Mouse (Mus musculus) embryonic facial prominence, embryonic 13.5 days (tissue): Measurements from ENCODE around the gene Aifm2. TPM values are rescaled to one million over a fixed set of nuclear protein-coding genes. Genes with fewer than 3 reads are reported as not detected.

Source experiments
- ATAC-seq: fragments of 200-750 bp; cut with Nextera tagmentation; 2 replicates; pipeline ENCODE4 v1.8.0; 2017; ENCODE audit warnings: low read depth; ENCODE audit not compliant: insufficient number of reproducible peaks, insufficient read depth, low FRiP score, low TSS enrichment
- H3K27ac ChIP-seq: fragments of 300-500 bp; sonication (generic); 2 replicates; pipeline ENCODE4 v1.5.1; 2015; ENCODE audit warnings: moderate library complexity, mild to moderate bottlenecking, inconsistent platforms
- H3K27me3 ChIP-seq: fragments of 300-500 bp; sonication (generic); 2 replicates; pipeline ENCODE4 v1.6.1; 2015; ENCODE audit warnings: mild to moderate bottlenecking, inconsistent platforms
- H3K36me3 ChIP-seq: fragments of 300-500 bp; sonication (generic); 2 replicates; pipeline ENCODE4 v1.6.1; 2015; ENCODE audit warnings: mild to moderate bottlenecking, inconsistent platforms
- H3K4me1 ChIP-seq: fragments of 300-500 bp; sonication (generic); 2 replicates; pipeline ENCODE4 v1.6.1; 2015; ENCODE audit warnings: inconsistent platforms
- H3K4me2 ChIP-seq: fragments of 300-500 bp; sonication (generic); 2 replicates; pipeline ENCODE4 v1.6.1; 2015; ENCODE audit warnings: moderate library complexity, mild to moderate bottlenecking, inconsistent platforms
- H3K4me3 ChIP-seq: fragments of 300-500 bp; sonication (generic); 2 replicates; pipeline ENCODE4 v1.5.1; 2015; ENCODE audit warnings: mild to moderate bottlenecking, inconsistent platforms
- H3K9ac ChIP-seq: fragments of 300-500 bp; sonication (generic); 2 replicates; pipeline ENCODE4 v1.6.1; 2015; ENCODE audit warnings: mild to moderate bottlenecking, inconsistent platforms
- H3K9me3 ChIP-seq: fragments of 300-500 bp; sonication (generic); 2 replicates; pipeline ENCODE4 v1.6.1; 2016; ENCODE audit warnings: inconsistent platforms
- WGBS: fragments of 180-500 bp; shearing (Covaris S2); methylation state at CpG from one replicate; pipeline ENCODE4 v1.1.7; 2015; ENCODE audit warnings: mixed read lengths; 5-methylcytosine and 5-hydroxymethylcytosine counted together
- polyA plus RNA-seq: library from polyadenylated mRNA; unstranded; fragments of >200 nt; fragmentation: Nextera tagmentation; extraction: Ambion mirVana; gene quantifications from 2 replicates; pipeline ENCODE4 v1.2.1, GENCODE M21; 2015

Aifm2 gene
- polyA plus RNA-seq, 1 experiment from 2014 or later: 9.4 TPM

DNA sequence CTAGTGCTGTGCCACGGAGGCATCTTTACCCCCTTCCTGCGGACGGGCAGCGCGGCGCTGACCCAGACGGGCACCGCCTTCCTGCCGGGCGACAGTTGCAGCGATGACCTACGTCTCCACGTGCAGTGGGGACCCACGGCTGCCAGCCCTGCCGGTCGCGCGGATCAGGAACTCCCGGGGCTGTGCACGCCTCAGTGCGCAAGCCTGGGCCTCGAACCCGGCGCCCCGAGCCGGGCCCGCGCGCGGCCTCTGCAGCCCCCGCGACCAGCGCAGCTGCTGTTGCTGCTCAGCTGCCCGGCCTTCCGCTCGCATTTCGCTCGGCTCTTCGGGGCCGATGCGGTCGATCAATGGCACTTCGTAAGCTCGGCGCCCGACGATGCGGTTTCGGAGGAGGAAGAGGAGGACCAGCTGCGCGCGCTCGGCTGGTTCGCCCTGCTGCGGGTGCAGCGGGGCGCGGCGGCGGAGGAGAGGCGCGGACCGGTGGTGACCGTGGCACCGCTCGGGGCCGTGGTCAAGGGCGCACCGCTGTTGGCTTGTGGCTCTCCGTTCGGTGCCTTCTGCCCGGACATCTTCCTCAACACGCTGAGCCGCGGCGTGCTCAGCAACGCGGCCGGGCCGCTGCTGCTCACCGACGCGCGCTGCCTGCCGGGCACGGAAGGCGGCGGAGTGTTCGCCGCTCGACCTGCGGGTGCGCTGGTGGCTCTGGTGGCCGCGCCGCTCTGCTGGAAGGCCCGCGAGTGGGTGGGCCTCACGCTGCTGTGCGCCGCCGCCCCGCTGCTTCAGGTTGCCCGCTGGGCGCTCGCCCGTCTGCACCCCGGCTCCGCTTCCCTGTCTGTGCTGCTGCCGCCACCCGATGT lies 19.1 kb upstream of the Aifm2 start:
- WGBS: under 1% methylated on average over 108 of the region's 111 CpGs
- H3K9ac ChIP-seq: peak overlapping the region; percentile 91
- no peaks in the 10 kb centered on the region for H3K9me3 ChIP-seq
- peak overlapping the region; percentile 99 for H3K4me3 ChIP-seq
- peaks cover 18% of the 10 kb centered on the region for H3K4me1 ChIP-seq
- peaks cover 58% of the 10 kb centered on the region for H3K36me3 ChIP-seq
- H3K27ac ChIP-seq: peak overlapping the region; percentile 51; the same call in 1 of the 2 replicates
- no peak for ATAC-seq
- H3K4me2 ChIP-seq: peak overlapping the region; percentile 100
- H3K27me3 ChIP-seq: no peaks in the 10 kb centered on the region

DNA sequence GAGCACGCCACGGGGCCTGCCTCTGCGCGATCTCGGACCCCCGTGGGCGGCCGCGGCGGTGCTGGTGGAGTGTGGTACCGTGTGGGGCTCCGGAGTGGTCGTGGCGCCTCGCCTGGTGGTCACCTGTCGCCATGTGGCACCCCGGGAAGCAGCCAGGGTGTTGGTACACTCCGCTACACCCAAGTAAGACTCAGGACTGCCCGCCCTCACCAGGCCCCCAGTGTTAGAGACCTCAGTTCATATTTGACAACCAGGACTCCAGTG lies 18.6 kb upstream of the Aifm2 start:
- Histone ChIP-seq H3K4me3 (peak overlapping the region; percentile 99), H3K4me2 (peak overlapping the region; percentile 100), H3K27ac (no peak overlapping the region), H3K9ac (peak overlapping the region; percentile 91), H3K9me3 (no peaks in the 10 kb centered on the region), H3K36me3 (peaks cover 57% of the 10 kb centered on the region), H3K4me1 (peaks cover 18% of the 10 kb centered on the region), H3K27me3 (no peaks in the 10 kb centered on the region)
- WGBS: 8% methylated on average over 19 of the region's 19 CpGs
- no peak for ATAC-seq

DNA sequence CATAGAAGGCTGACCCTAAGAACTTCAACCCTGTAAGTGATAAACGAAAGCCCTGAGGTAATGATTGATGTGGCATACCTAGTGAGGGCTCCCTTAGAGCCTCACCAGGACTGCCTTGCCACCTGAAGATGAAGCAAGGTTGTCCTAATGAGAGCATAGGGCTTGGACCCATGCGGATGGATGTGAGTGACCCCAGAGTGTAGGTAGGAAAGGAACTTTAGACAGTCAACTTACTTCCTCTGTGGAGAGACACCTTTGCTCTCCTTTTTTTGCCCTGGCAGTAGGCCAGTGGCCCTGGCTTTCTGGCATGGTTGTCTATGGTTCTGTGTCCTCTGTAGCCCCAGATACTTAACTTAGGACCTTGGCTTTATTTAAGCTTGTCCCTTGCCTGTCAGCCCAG lies 18.0 kb upstream of the Aifm2 start:
- peak overlapping the region; percentile 91 for H3K9ac ChIP-seq
- H3K27me3 ChIP-seq: no peaks in the 10 kb centered on the region
- H3K4me2 ChIP-seq: peak overlapping the region; percentile 100
- no peak for ATAC-seq
- WGBS: 88% methylated on average over 2 of the region's 2 CpGs
- H3K27ac ChIP-seq: no peak overlapping the region
- no peaks in the 10 kb centered on the region for H3K9me3 ChIP-seq
- H3K36me3 ChIP-seq: peaks cover 57% of the 10 kb centered on the region
- peak overlapping the region; percentile 99 for H3K4me3 ChIP-seq
- H3K4me1 ChIP-seq: peaks cover 18% of the 10 kb centered on the region

DNA sequence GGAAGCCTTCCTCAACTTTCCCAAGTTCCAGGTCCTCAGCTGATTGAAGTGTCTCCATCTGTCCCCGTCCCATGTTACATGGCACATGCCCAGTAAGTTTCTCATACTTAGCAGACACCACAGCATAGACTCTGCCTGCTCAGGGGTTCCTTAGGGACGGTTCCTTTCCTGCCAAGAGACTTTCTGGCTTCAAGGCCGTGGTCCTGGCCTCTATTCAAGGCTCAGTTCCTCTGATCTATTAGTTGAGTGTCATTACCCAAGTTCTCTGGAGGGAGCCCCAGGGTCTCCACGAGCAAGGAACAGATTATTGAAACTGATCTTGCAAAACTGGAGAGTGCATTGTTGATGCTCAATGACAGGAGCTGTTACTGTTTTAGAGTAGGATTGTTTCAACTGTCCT lies 10.4 kb upstream of the Aifm2 start:
- H3K4me3 ChIP-seq: no peak overlapping the region
- peaks cover 38% of the 10 kb centered on the region for H3K36me3 ChIP-seq
- H3K27ac ChIP-seq: no peak overlapping the region
- no peaks in the 10 kb centered on the region for H3K9me3 ChIP-seq
- no peak overlapping the region for H3K4me2 ChIP-seq
- ATAC-seq: no peak
- H3K27me3 ChIP-seq: no peaks in the 10 kb centered on the region
- H3K4me1 ChIP-seq: no peaks in the 10 kb centered on the region
- H3K9ac ChIP-seq: no peak overlapping the region
- 76% methylated on average over 4 of the region's 4 CpGs for WGBS

DNA sequence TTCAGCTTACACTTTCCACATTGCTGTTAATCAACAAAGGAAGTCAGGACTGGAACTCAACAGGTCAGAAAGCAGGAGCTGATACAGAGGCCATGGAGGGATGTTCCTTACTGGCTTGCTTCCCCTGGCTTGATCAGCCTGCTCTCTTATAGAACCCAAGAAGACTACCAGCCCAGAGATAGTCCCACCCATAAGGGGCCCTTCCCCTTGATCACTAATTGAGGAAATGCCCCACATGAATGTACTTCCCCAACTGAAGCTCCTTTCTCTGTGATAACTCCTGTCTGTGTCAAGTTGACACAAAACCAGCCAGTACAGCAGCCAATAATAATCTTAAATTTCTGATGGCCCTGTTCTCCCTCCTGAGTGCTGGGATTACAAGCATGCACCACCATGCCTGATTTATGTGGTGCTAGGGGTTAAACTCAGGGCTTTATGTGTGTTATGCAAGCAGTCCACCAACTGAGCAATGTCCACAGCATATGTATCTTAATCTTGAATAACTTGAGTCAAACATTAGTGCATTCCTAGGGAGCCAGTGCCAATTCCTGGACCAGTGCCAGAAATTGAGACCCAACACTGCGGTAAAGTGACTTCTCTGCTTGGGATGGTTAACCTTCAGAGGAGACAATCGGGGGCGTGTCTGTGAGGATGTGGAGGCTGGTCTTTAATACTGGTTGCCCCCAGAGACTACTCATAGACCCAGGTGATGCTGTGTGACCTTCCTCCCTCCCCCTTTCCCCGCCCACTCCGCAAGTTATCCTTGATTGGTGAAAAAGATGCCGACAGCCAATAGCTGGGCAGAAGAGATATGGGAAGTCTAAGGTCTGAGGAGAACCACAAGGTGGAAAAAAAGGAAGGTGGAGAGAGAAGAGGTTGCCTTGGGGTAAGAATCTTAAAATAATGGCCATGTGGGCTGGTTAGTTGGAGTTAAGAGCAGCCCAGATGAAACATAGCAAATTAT lies 8.4 kb upstream of the Aifm2 start:
- Histone ChIP-seq H3K4me1 (no peaks in the 10 kb centered on the region), H3K9ac (no peak overlapping the region), H3K9me3 (no peaks in the 10 kb centered on the region), H3K27me3 (no peaks in the 10 kb centered on the region), H3K27ac (no peak overlapping the region), H3K36me3 (peaks cover 26% of the 10 kb centered on the region), H3K4me3 (no peak overlapping the region), H3K4me2 (no peak overlapping the region)
- no peak for ATAC-seq
- WGBS: 71% methylated on average over 6 of the region's 6 CpGs

DNA sequence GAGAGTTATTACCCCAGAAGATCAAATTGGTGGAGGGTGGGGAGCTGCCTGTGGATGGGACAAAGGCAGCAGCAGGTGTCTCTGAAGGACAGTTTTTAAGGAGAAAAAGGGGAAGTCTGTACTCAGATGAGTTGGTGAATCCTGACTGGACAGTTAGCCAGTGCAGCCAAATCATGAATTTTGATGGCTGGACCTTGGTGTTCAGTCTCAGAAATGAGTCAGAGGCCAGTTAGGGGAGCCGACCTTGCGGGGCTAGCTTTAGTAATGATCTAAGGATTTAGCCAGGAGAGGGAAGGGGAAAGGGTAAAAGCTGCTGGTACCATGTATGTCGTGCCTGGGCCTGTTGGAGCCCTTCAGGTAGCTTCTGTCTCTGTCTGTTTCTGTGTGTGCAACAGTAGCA lies 1.5 kb upstream of the Aifm2 start:
- no peaks in the 10 kb centered on the region for H3K36me3 ChIP-seq
- H3K27me3 ChIP-seq: no peaks in the 10 kb centered on the region
- H3K9ac ChIP-seq: no peak overlapping the region
- no peak overlapping the region for H3K27ac ChIP-seq
- no peaks in the 10 kb centered on the region for H3K9me3 ChIP-seq
- ATAC-seq: no peak
- WGBS: 52% methylated on average over 3 of the region's 3 CpGs
- no peak overlapping the region for H3K4me2 ChIP-seq
- no peak overlapping the region for H3K4me3 ChIP-seq
- peaks cover 11% of the 10 kb centered on the region for H3K4me1 ChIP-seq

DNA sequence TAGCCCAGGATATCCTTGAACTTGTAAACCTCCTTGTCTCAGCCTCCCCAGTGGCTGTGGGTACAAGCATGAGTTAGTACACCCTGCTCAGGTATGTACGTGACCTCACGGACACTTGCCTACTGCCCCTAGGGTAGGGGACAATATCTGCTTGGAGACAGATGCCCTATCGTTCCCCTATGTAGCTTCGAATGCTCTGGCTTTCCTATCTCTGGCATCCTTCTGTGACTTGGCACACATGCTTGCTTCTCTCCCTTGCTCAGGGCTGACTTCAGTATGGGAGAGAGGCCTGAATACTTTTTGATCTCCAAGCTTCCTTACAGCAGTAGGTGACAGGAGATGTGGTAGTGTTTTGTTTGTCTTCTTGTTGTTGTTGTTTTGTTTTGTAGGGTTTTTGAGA lies 917 bp upstream of the Aifm2 start:
- 85% methylated on average over 4 of the region's 4 CpGs for WGBS
- H3K27ac ChIP-seq: no peak overlapping the region

DNA sequence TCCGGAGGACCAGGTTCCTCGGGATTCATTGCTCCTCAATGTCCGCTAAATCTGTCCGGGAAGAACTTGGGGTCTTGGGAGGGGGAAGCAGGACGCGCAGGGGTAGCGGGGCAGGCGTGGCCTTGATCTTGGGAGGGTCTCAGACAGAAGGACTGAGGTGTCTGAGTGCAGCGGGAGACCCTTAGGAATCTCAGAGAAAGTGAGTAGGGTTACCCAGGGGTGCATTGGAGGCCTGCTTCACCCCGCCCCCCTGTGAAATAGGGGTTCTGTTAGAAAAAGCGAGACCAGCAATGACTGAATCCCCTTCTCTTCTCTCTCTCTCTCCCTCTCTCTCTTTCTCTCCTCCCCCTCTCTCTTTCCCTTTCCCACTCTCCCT lies 387 bp downstream of the Aifm2 start:
- Histone ChIP-seq H3K4me1 (peaks cover 11% of the 10 kb centered on the region), H3K9me3 (no peaks in the 10 kb centered on the region), H3K27ac (no peak overlapping the region), H3K36me3 (no peaks in the 10 kb centered on the region), H3K27me3 (no peaks in the 10 kb centered on the region), H3K4me2 (peak overlapping the region; percentile 81), H3K4me3 (peak overlapping the region; percentile 54), H3K9ac (peak overlapping the region; percentile 69)
- 4% methylated on average over 11 of the region's 11 CpGs for WGBS
- peak; percentile 62; the same call in 1 of the 2 replicates for ATAC-seq

More for the DNA sequence above, 917 bp upstream of the Aifm2 start:
- ATAC-seq: no peak
- Histone ChIP-seq H3K9ac (no peak overlapping the region), H3K4me3 (no peak overlapping the region), H3K27me3 (no peaks in the 10 kb centered on the region), H3K36me3 (no peaks in the 10 kb centered on the region), H3K9me3 (no peaks in the 10 kb centered on the region), H3K4me1 (peaks cover 11% of the 10 kb centered on the region), H3K4me2 (no peak overlapping the region)

DNA sequence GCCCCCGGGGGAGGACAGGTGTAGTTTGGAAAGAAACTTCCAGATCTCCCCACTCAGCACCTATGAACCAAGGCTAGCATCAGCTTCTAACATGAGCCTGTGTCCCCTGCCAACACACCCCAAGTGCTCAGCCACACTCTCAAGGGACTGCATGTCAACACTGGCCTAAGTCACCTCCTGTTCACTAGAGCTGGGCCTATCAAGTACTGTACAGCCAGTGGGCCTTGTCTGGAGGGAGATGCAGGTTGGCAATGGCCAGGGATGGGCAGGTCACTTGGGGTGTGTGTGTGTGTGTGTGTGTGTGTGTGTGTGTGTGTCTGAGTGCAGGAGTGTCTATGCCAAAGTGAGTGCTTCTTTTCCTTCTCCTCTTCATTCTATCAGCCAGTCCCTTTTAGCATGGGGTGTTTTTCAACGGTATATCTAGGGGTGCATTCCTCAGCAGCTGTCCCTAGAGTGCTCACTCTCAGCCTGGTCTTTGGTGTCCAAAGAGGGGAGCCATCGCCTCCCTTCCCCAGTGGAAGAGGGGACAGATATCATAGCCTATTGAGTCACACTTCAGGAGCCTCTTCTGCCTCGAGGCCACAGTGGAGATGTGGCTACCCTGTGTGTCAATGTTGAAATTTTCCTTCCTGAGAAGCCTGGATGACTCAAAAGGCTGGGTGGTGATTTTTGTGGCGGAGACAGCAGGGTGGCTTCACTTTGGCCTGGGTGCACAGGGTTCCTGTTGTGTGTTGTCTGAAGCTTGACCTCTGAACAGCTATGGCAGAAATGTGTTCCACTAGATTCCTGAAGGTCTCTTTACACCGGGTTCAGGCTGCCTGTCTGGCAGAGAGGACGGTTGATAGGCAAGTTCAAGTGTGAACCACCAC lies 1.2 kb downstream of the Aifm2 start:
- no peaks in the 10 kb centered on the region for H3K9me3 ChIP-seq
- WGBS: 75% methylated on average over 7 of the region's 7 CpGs
- no peak for ATAC-seq

DNA sequence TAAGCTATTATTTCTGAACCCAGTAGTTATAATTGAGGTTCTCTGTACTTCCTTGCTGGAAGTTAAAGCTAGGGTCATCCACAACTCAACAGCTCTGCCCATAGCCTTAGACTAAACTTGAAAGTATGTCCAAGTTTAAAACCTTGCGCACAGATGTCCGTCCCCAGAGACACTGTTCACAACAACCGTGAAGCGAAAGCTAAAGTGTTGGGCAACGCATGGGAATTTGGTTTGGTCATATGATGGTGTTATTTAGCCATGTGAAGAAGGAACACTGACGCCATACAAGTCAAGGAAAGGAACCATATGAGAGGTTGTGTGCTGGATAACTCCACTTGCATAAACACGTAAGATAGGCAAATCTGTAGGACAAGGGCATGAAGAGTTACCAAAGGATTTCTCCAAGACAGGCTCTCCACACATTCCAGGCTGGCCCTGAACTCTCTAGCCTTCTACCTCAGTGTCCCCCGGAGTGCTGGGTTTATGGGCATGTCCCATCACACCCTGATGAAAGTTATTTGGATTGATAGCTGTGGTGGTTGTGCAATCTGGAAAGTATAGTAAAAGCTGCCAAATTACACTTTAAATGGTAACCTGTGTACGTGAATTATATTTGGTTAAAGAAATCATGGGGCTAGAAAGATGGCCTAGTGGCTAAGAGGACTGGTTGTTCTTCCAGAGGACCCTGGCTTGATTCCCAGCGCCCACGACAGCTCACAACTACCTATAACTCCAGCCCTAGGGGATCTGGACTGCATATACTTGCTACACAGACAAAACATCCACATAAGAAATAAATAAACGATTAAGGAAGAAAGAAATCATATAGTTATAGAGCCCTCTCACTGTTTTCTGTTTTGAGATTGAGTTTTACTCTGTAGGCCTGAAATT lies 2.6 kb downstream of the Aifm2 start:
- WGBS: 87% methylated on average over 12 of the region's 12 CpGs
- Histone ChIP-seq H3K36me3 (no peaks in the 10 kb centered on the region), H3K4me1 (peaks cover 11% of the 10 kb centered on the region), H3K9ac (no peak overlapping the region), H3K9me3 (no peaks in the 10 kb centered on the region), H3K27ac (no peak overlapping the region), H3K27me3 (no peaks in the 10 kb centered on the region), H3K4me2 (no peak overlapping the region), H3K4me3 (no peak overlapping the region)
- no peak for ATAC-seq

More for the DNA sequence above, 1.2 kb downstream of the Aifm2 start:
- Histone ChIP-seq H3K4me3 (peak overlapping the region; percentile 54), H3K9ac (peak overlapping the region; percentile 69; the same call in 1 of the 2 replicates), H3K4me1 (peaks cover 11% of the 10 kb centered on the region), H3K27me3 (no peaks in the 10 kb centered on the region), H3K27ac (no peak overlapping the region), H3K36me3 (no peaks in the 10 kb centered on the region), H3K4me2 (peak overlapping the region; percentile 81)
